Mouse (Mus musculus) cerebellum, adult 2 months (tissue): ENCODE measurements around the gene Tnfsf18.

Experiments
- CTCF ChIP-seq: fragments of 200-500 bp; IDR thresholded peaks from 2 replicates; pipeline ENCODE4 v1.5.1; 2011; ENCODE audit warnings: low read depth, mild to moderate bottlenecking, control low read depth, low read length, moderate library complexity, borderline replicate concordance; ENCODE audit not compliant: insufficient read depth
- POLR2A ChIP-seq: fragments of 200-500 bp; IDR thresholded peaks from 2 replicates; pipeline ENCODE4 v1.6.1; 2011; ENCODE audit warnings: low read length, control low read depth, borderline replicate concordance; ENCODE audit not compliant: insufficient read depth

- no peak for TF ChIP-seq CTCF
- no peak for TF ChIP-seq POLR2A
Measured at GRCm38 (mm10) chr1:161452250-161452649, 42.2 kb upstream of the Tnfsf18 start.
